Mouse (Mus musculus) T-cell, adult 66 days (primary cell): ENCODE data around the gene Vldlr. TPM values are rescaled to one million over a fixed set of nuclear protein-coding genes. Genes with fewer than 3 reads are reported as not detected.

Experiments used
- total RNA-seq, 2 experiments: library from RNA; stranded (reverse); gene quantifications; 3 replicates in 1 of 2; 4 replicates in 1 of 2; pipeline ENCODE4 v1.2.4; 2023

Gene Vldlr
- total RNA-seq: not detected

DNA sequence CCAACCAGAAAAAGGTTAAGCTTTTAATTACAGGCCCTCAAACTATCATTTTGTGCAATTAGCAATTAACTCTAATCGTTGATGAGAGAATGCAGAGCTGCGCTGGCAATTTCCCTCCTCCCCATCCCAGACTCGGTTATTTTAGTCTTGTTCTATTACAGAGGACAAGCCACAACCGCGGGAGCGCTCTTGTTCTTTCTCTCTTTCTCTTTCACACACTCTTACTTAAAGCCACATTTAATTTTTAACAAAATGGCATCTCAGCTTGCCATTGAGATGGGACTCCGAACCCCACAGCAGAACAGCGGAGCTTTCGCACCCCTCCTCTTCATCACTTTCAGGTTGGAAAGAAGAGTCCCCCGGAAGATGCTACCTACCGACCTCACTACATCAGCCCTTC lies at the start of gene Vldlr:
Vldlr (plus strand) TSS at position 167 of the 400 bp plus-strand sequence.

Other genes with a start within 250 kb of the Vldlr start
- gene Kcnv2, start 106.1 kb downstream of the Vldlr start, total RNA-seq: not detected
- gene Pum3, start 213.3 kb downstream of the Vldlr start, total RNA-seq: 100 to 1,000 TPM; 102 to 112 TPM